Mouse (Mus musculus) heart, postnatal 10 days (tissue): ENCODE measurements around the gene E130311K13Rik. TPM values are rescaled to one million over a fixed set of nuclear protein-coding genes. Genes with fewer than 3 reads are reported as not detected.
A peak's percentile ranks its signal among the peaks of the same experiment; 100 is the strongest.

Source experiments
- DNase-seq, 2 experiments: peaks; one replicate each; pipeline ENCODE4 v3.0.0; 2021
- intact Hi-C: fragments of 180-260 bp; cut with DNase I; formaldehyde crosslinking; loops from one replicate; pipeline ENCODE4 v1.15.1; 2025
- total RNA-seq, 2 experiments: library from RNA; stranded (reverse); gene quantifications; 2 replicates each; pipeline ENCODE4 v1.2.3; 2021

E130311K13Rik gene
- total RNA-seq, result 1 to 10 TPM; 6.3 to 6.7 TPM

DNA sequence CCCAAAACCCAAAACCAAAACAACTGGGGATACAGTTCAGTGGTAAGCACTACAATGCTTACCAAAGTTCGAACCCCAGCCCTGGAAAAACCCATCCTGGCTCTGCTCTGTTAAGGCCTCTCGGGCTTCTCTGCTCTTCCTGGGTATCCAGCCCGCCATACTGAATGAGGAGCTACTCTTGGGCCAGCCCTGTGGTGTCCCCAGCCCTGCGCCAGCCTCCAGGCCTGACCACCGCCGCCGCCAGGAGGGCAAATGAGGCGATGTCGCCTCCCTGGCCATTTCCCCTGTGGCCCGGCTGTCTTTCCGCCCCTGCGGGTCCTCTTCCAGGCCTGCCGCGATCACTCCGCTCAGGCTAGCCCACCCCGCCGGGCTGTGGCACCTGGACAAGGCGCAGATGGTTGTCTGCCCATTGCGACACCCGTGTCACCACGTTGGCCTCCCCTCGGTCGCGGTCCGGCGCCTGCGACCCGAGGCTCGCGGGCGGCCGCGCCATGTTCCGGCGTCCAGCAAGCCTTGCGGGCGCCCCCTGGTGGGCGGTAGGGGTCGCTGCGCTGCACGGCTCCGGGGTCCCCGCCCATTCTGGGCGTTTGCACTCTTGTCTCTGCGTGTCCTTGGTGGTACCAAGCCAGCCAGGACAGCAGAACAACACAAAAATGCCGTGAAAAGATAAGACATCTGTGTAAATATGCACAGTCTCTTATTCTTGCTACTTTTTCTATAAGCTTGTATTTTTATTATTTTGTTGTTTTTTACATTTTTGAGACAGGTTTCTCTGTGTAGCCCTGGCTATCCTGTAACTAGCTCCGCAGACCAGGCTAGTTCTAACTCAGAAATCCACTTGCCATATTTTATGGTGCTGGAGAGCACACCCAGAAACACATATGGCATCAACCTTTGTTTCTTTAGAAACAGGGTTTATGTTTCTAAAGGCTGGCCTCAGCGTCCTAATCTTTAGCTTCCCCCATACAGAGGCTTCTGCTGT lies at the start of gene E130311K13Rik:
Gene E130311K13Rik (minus strand): TSS at position 595 of the 982 bp plus-strand sequence.
- intact Hi-C loops, result loop anchor here (1.0 to 5.0 kb wide), 2 partner anchors 33 to 375 kb away; partner anchors contain the start of gene Slc33a1
- DNase-seq, result peak; percentile 94

GRCm38 (mm10) chr3:63977895-63978294 lies 48.6 kb upstream of the E130311K13Rik start:
- no peak for DNase-seq
- intact Hi-C loops, result loop anchor here (10.0 kb wide), 1 partner anchor 807 kb away; no protein-coding TSS in a partner anchor

GRCm38 (mm10) chr3:63975955-63976908 lies 47.0 kb upstream of the E130311K13Rik start, which contains the start of gene Gmps:
TSS of gene Gmps (plus strand) at chr3:63976106.
- peak; percentile 93 to 96 for DNase-seq
- intact Hi-C loops, result loop anchor here (10.0 kb wide), 1 partner anchor 809 kb away; no protein-coding TSS in a partner anchor

DNA sequence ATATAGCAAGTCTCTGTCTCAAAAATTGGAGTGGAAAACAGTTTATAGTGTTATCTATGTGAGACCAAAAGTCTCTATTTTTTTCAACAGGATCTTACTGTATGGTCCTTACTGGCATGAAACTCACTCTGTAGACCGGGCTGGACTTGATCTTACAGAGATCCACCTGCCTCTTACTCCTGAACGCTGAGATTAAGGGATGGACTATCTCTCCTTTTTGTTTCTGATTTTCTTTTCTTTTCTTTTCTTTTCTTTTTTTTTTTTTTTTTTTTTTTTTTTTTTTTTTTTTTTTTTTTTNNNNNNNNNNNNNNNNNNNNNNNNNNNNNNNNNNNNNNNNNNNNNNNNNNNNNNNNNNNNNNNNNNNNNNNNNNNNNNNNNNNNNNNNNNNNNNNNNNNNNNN lies 36.7 kb upstream of the E130311K13Rik start:
- intact Hi-C loops, result no loop called here

GRCm38 (mm10) chr3:63964922-63965249 lies 35.6 kb upstream of the E130311K13Rik start:
- intact Hi-C loops, result loop anchor here (5.0 kb wide), 1 partner anchor 38 kb away; the partner anchor contains the start of gene E130311K13Rik
- DNase-seq, result no peak

More for the DNA sequence above, 36.7 kb upstream of the E130311K13Rik start:
- no peak for DNase-seq

- intact Hi-C loops, result loop anchor here (5.0 kb wide), 1 partner anchor 37 kb away; the partner anchor contains the start of gene E130311K13Rik
- DNase-seq, result peak; percentile 99 to 100
Observed at GRCm38 (mm10) chr3:63964100-63964921, 35.0 kb upstream of the E130311K13Rik start, which contains the start of gene Slc33a1. TSS of gene Slc33a1 (minus strand) at chr3:63964768.

DNA sequence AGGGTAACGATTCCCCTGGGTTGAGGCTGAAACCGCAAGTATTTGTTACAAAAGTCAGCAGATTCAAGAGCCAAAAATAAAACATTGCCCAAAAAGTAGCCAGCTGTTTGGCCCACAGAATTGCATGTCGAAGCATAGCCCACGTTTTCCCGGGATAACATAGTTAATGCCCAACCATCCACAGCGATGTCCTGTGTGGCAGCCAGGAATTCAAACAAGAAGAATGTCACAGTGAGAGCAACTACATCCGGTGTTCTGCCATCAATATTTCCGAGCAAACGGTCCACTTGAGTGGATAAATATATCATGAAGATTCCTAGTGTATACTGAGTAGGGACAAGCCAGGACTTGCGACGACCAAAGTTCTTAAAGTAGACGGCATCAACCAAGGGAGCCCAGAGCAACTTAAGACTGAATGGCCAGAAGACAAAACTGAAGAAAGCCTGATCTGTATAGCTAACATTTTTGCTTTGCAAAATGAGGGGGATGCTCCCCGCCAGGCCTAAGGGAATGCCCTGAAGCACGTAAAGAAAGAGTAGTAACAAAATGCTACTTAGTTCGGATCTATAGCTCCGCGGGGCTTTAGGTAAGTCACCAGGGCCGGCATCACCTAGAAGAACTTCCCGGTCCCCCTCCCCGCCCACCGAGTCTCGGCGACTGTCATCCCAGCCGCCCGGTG lies 34.3 kb upstream of the E130311K13Rik start:
- intact Hi-C loops, result loop anchor here (5.0 kb wide), 1 partner anchor 36 kb away; the partner anchor contains the start of gene E130311K13Rik
- peak in 1 of 2 experiments; percentile 31 for DNase-seq

GRCm38 (mm10) chr3:63949837-63950236 lies 20.6 kb upstream of the E130311K13Rik start:
- intact Hi-C loops, result no loop called here
- no peak for DNase-seq

GRCm38 (mm10) chr3:63941204-63941850 lies 12.1 kb upstream of the E130311K13Rik start:
- peak; percentile 14 to 21 for DNase-seq
- intact Hi-C loops, result no loop called here

DNA sequence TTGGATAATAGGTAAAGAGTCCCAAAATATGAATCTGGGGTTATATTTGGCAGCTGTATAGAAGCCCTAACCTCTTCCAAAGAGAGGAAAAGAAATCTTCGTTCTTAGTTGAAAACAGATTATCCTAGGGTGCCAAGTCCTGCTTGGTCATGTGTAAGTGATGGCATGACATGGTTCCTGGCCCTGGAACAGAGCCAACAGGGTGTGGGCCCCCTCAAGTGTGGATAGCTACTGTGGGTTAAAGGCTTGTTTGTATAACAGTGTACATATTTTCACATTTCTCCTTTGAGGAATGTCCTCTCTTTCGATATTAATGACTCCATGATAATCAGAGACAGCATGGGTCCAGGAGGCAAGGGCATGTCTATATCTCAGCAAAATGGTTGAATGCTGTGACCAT lies 9.7 kb upstream of the E130311K13Rik start:
- DNase-seq, result no peak
- intact Hi-C loops, result no loop called here

DNA sequence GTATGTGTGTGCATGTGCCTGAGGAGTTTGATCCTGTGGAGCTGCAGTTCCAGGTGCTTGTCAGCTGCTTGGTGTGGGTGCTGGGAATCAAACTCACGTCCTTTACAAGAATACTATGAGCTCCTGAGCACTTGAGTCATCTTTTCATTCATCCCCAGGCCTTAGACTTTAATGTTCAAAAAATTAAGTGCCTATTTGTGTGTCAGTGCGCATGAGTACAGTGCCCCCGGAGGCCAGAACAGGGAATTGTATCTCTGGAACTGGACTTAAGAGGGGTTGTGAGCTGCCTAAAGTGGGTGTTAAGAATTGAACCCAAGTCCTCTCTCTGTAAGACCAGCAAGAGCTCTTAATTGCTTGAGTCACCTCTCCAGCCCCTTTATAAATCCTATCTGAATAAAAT lies 9.6 kb downstream of the E130311K13Rik start:
- intact Hi-C loops, result no loop called here
- no peak for DNase-seq

GRCm38 (mm10) chr3:63910301-63910700 lies 19.0 kb downstream of the E130311K13Rik start:
- no peak for DNase-seq
- intact Hi-C loops, result no loop called here

- intact Hi-C loops, result no loop called here
- no peak for DNase-seq
Observed at GRCm38 (mm10) chr3:63905241-63905640, 24.0 kb downstream of the E130311K13Rik start.

DNA sequence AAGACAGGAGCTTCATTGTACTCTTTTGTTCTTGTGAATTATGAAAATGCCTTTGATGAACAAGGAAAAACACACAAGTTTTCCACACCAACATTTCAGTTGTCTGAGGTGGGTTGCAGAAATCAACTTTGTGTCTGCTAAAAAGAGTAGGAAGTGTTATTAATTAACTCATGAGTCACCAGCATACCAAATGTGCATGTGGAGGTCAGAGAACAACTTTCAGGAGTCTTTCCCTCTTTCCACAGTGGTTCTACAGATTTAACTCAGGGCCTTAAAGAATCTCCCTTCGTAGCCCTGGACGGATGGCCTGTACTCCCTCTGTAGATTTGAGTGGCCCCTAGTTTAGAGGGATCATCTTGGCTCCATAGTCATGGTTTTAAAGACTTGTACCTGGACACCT lies 25.1 kb downstream of the E130311K13Rik start:
- DNase-seq, result no peak
- intact Hi-C loops, result no loop called here

GRCm38 (mm10) chr3:63900021-63900571 lies 29.2 kb downstream of the E130311K13Rik start:
- intact Hi-C loops, result no loop called here
- DNase-seq, result peak; percentile 1 to 3

- intact Hi-C loops, result no loop called here
- peak; percentile 32 to 59 for DNase-seq
Observed at GRCm38 (mm10) chr3:63899309-63899695, 30.0 kb downstream of the E130311K13Rik start, which contains the start of gene Plch1. TSS of gene Plch1 (minus strand) at chr3:63899472.

- DNase-seq, result peak; percentile 72 to 78
- intact Hi-C loops, result no loop called here
Observed at GRCm38 (mm10) chr3:63898581-63899308, 30.5 kb downstream of the E130311K13Rik start.
